Mouse (Mus musculus) cerebellum, postnatal 25 days (tissue): ENCODE measurements around the gene Nt5dc3.
A peak's percentile ranks its signal among the peaks of the same experiment; 100 is the strongest.

Experiments used
- DNase-seq, 2 experiments: peaks; one replicate each; pipeline ENCODE4 v3.0.0; 2021; ENCODE audit warnings: mixed read lengths in 2 of 2

Nt5dc3 gene

DNA sequence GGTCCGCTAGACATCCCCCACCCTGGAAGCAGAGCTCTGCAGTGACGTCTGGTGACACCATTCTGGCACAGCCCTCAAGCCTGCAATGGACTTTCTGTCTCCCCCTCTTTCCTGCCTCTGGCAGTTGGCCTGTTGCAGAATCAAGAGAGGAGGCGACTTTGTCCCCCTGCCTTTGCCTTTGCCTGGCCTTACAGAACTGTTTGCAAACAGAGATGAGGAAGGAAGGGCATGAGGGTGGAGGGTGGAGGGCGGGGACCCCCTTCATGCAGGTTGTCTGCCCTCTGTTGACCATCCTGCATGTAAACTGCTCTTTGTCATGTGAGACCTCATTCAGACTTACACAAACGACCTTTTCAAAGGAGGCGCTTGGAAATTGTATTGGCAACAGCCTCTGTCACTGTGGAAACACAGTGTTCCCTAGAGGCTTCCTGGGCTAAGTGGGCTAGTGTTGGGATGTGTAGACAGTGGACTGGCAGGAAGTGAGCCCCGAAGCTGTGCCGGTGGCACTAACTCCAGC is 40.9 kb downstream of the Nt5dc3 start:
- DNase-seq: no peak

DNA sequence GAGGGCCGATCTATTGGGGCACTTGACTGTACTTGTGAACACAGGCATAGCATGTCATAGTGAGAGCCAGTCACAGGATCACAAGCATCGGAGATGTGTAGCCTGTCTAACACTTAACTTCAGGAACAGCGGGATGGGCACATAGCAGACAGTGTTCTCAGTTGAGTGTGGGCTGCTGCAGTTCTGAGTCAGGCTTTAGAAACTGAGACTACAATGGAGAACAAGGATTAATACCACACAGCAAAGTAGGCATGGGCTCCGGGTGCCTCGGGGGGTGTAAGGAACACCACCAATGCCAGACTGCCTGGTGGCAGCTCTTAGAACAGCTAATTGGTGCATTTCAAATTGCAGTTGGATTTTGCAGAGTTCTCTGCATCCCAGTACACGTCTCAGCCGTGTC is 42.2 kb downstream of the Nt5dc3 start:
- DNase-seq: no peak

DNA sequence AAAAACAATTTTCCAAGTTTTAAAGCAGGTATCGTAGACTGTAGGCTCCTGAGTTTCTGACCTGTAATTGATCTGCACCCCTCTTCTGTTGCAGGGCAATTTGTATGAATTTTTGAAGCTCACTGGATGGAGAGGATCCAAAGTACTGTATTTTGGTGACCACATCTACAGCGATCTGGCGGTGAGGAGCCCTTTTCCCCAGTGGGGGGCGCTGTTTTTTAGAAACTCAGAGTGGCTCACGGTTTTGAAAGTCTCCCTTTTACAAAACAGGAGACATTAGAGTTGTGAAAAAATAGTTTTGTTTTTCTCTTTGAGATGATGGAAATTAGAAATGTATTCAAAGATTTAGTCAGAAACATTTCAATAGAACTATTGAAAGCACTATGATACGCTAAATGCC is 45.3 kb downstream of the Nt5dc3 start:
- DNase-seq: no peak

DNA sequence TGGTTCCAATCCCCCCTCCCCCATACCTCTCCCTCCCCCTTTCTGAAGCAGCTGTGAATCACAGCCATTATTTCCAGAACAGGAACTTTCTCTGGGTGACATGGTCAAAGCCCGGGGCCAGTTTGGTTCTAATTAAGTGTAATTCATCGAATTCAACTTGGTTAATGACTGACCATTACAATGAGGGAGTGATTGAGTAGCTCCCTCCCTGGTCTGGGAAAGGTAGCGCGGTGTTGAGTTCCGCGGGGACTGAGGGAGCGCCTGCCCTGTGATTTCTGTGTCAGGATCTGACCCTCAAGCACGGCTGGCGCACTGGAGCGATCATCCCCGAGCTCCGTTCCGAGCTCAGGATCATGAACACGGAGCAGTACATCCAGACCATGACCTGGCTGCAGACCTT is 46.1 kb downstream of the Nt5dc3 start:
- no peak for DNase-seq

DNA sequence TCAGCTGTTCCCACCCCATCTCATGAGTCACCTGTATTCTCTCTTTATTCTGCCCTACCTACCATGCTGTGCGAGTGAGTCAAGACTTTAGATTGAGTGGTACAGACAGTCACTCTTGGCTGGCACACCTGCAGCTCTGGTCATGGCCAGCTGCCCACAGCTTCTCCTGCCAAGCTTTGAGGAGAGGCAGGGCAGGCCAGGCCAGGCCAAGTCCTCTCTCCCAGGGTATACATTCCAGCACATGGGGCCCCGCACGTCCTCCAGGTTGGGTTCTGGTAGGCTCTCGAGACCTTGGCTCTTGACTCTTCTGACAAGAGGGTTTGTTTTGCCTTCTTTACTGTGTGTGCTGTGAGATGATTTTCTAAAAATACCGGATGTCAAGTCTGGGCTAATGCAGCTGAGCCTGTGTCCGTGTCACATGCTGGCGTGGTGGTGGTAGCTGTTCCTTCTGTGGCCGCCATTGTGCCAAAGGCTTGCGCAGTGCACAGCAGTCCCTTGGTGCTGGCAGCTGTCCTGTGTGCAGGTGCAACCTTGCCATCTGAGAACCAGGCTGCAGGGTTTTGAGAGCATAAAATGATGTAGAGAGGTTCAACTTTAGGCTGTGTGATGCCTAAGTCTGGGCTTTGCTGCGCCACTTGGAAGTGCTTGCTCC is 47.2 kb downstream of the Nt5dc3 start:
- DNase-seq: peak; percentile 83 to 89

DNA sequence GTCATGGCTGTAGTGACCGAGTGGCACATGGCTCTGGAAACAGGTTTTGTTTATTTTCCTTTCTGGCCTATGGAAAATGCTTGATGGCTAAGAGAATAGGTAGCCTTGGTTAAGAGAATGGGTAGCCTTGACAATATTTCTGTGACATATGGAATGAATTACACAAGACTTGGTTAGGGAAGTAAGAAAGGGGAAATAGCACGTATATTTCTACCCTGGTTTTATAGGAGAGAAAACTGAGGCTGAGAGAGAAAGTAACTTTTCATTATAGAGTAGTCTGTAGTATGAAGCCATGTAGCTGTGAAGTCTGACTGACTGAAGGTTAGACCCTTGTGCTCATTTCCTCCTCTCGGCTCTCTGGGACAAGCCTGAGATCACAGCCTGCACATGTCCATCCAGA is 48.1 kb downstream of the Nt5dc3 start:
- DNase-seq: no peak

DNA sequence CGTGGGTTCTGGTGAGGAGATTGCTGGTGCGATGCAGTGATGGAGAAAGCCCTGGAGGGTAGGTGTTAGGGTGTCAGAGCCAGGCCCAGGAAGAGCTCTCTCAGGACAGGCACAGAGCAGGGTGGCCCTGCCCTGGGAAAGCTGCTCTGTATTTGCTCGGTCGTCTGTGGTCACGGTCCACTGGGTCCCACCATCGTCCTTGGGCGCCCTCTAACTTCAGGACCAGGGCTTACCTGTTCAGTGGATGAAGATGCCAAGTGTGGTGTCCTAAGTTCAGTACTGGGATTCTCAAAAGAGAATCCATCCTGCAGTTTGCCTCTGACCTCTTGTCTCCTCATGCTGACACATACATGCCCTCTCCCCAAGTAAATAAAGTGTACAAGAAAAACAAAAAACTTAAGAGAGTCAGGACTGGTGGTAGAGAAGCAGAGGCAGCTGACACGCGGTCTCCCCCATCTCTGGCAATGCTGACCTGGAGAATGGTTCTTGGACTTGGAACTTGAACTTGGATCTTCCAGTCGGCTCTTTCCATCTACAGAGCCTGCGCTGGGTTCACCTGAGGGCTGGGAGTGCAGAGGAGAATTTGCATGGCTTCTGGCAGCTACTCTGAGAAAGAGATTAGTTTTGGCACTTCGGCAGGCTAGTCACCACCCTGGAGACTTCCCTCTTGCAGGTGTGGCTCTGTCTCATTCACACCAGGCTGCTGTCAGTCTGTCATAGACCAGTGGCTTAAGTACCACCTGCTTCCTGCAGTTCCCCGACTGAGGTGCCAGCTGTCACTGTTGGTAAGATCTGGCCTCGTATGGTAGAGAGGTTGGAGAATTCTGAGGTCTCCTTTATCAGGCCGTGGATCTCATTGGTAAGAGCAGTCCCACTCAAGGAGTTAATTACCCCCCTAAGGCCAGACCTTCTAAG is 49.7 kb downstream of the Nt5dc3 start:
- peak in 1 of 2 experiments; percentile 25 for DNase-seq

DNA sequence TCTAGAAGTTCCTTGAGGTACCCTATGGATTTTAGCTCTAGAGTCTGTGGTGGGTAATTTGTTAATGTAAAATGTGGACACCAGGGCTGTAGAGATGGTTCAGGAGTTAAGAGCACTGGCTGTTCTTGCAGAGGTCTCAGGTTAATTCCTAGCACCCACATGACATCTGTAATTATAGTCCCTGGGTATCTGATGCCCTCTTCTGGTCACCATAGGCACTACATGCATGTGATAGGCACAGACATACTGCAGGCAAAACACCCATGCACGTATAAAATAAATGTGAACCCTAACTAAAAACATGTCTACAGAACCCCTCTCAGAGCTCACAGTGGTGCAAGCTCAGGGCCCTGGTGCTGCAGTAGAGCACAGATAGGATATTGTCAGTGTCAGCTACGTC is 50.7 kb downstream of the Nt5dc3 start:
- DNase-seq: no peak

DNA sequence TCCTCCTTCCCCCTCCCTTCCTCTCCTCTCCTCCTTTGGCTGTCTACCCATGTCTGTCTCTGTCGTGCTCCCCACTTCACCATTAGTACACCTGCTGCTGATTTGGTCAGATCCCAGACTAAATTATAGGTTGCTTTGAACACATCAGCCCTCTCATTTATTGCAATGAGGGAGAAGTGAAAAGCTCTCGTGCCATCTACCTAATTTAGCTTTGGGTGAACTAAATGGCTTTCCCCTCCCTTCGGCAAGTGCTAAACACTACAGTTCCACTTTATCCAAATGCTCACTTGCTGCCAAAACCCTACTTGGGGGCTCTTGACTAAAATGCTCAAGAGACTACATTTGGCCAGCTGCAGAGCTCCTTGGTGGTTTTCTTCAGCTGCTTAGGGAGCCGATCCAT is 58.0 kb downstream of the Nt5dc3 start:
- DNase-seq: no peak

DNA sequence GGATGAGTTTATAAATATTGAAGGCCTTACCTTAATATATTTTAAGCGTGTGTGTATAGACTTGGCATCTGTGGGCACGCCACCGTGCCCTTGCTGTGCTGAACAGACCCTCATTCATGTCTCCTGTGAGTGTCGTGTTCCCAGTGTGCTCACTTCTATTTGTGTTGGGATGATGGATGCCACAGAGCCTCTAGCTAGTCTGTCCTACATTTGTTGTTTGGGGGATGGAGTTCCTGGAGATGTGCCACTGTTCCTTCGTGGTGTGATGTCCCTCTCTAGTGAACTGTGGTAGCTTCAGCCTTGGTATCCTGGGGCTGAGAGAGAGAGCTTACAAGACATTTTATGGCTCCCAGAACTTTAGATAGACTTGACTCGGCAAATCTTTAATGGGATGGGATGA is 60.0 kb downstream of the Nt5dc3 start:
- no peak for DNase-seq

DNA sequence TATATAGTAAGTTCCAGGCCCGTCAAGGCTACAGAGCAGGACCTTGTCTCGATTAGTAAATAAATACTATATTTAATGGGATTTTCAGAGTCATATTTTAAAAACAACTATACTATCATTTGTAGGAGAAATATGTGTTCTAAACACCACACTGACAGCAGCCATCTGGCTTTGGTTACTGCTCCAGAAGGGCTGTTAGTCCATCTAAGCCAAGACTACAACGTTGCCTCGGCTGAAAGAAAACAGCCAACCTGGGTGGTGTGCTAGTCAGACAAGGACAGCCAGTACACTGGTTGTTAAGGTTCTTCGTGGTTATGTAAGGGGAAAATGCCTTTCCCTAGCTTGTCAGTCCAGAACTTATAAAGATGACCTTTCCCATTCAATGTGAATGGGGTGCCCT is 63.9 kb downstream of the Nt5dc3 start:
- DNase-seq: no peak

DNA sequence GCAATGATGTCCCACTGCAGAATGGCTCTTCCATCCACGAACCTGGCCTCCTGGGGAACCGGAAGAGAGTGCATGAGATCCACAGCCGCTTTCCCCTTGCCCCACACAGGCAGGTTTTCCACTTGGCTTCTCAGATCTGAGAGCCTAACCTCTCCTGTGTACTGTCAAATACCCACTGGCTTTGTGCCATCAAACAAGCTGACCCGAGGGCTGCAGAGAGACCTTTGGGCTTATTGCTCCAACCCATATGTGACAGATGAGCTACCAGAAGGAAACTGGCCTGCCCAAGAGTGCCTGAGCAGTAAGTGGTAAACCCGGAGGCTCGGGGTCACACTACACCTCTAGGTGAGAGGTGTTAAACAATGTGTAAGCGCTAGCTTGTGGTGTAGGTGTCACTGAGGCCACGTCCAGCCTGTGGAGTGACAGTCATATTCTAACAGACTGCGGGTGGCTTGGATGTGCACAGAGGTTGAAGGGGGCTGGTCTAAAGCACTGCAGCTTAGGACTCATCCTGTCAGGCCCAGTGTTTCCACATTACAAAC is 68.2 kb downstream of the Nt5dc3 start:
- DNase-seq: no peak

DNA sequence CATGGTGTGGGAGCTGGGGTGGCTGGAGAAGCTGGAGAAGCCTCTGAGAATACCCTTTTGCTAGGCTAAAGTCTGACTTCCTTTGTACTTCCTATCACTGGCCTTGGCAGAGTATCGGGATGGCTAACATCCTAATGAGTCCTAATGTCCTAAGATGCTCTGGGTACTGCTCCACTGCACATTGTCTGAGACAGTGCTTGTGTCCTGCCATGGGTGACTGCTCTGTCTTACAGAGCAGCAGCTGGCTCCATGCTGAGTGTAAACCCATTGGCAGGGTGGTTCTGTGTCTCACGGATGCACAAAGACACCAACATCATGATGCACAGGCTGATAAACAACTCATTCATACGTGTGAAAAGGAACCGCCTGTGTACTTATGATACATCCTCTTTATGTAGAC is 70.3 kb downstream of the Nt5dc3 start:
- no peak for DNase-seq

DNA sequence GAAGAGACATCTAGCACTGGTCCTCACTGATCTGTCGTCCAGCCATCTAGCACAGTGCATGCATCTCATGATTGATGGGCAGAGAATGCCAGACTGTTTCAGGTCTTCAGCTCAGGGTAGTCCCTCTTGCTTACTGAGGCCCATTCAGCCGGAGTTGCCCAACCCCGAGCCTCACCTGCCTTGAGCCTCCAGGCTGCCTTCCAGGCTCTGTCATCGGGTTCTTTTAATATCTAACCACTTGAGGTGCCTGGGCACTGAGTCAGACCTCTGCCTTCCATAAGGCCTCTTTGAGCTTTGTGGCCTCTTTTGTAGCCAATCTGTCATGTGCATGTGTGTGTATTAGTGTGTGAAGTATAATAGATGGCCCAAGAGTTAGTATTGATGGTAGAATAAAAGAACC is 70.7 kb downstream of the Nt5dc3 start:
- no peak for DNase-seq

DNA sequence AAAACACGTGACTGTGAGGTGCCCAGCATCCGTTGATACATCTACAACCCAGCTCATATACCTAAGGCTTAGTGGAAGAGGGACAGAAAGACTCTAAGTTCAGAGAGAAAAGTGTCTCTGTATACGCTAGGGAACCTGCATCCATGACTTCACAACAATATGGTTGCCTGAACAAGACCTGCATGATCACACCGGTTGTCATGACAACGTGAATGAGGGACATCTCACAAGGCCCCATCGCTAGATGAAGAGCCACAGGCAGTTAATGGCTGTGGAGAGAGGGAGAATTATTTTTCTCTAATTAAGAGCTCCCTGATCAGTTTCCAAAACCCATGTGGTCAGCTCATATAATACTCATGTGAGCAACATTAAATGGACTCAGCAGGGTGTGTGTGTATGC is 73.4 kb downstream of the Nt5dc3 start:
- DNase-seq: no peak

DNA sequence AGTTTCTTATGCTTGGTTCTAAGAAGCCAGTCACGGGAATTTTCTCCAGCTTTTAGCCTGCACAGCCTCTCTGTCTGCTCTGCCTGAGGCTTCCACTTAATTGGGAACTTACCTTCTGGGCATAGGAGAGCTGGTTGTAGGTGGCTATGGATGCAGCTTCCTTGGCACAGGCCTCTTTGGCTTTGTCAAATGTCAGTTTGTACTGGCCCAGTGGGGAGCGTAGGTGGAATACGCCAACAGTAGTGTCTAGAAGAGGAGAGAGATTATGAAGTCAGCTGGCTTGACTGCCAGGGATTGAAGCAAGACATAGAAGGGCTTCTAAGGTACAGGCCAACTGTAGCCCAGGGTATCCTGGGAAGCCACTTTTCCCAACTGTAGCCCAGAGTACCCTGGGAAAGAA is 74.6 kb downstream of the Nt5dc3 start:
- no peak for DNase-seq

DNA sequence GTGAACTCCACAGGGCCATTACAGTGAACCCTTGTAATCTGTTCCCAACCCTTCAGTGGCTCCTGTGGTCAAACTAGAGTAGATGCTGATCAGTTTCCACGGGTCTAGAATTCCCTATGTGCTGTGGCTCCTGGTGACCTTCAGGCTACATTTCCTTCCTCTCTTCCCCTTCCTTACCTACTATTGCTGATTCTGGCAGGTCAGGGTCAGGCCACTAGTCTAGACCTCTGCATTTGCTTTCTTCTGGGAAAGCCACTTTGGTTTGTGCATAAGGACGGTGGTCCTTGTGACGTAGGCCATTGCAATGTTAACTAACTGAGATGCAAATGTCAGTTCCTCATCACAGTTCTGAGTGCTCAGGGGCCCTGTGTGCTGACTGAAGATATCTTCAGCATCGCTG is 81.6 kb downstream of the Nt5dc3 start:
- no peak for DNase-seq

DNA sequence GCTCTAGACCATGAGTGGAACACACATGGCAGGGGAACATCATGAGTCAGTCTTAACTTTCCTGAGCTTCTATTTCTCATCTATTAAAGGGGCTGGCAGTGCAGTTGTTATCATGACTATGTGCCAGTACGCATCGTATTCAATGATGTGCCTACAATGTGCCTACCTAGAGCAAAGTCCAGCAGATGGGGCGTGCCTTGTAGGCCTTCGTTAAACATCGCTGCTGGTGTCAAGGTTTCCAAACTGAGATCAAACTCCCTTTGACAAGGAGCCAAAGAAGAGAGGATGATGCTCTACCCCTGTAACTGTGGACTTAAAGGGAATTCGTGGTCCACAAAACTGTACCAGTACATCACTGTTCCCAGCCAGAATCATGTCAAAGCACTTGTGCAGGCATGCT is 83.7 kb downstream of the Nt5dc3 start:
- DNase-seq: no peak

DNA sequence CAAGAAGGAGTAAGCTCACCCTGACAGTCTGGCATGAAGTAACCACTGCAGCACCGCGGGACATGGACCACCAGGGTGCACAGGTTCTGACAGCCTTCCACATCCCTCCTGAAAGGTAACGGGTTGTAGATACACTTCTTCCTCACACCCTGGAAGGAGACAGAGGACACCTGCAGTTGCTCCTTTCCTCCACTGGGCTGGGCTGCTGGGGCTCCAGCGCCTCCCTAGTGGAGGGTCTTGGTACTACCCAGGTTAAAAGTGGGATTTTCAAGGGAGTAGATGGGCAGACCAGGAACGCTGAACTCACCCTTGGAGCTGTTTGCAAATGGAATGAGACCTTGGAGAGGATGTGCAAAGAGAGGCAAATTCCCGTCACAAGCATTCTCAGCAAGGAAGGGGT is 84.6 kb downstream of the Nt5dc3 start:
- no peak for DNase-seq

DNA sequence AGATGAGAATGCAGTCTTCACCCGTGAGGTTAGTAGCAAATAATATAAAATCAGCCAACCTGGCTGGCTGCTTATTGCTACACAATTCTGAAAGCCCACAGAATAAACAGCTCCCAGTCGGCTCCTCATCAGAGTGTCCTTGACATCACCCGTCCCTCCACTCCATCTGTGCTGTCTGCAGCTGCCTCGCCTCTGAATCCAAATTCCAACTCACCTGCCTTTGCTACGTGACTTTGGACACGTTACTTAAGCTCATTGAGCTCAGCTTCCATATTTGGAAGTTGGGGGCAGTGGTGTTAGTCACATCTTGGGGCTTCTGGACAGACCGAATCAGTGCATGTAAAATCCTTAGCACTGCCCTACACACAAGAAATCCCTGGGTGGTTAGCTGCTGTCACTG is 93.3 kb downstream of the Nt5dc3 start:
- no peak for DNase-seq

DNA sequence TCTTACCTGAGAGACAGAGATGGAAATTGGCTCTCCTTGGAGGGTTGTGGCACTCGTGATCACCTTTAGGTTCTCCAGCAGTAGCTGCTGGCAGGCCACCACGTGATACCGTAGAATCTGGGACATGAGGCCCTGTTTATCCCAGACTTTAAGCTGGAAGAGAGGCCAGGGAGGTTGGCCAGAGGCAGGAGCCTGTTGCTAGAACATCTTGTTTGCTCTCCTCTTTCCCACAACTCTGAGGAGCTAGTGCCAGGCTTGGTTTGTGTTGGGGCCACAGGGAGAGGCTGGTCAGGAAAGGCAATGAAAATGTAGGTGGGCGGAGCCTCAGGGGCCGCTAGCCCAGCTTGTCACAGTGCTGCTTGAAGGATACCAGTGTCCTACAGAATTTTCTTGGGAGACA is 93.8 kb downstream of the Nt5dc3 start:
- no peak for DNase-seq

DNA sequence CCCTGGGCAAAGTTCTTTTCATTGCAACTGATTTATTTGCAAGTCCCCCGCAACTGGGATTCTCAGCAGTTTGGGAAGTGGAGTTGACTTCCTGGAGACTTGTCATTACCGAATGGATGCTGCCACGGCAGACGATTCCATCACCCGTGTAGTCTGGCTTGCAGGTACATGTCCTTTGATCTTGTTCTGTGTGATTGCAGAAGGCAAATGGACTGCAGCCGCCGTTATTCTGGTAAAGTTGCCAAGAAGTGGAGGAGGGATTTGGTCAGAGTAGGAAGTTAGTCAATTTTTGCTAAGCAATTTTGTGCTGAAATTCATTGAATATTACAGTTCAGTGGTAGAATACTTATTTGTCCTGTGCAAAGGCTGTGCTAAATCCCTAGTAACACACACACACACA is 99.9 kb downstream of the Nt5dc3 start:
- no peak for DNase-seq

DNA sequence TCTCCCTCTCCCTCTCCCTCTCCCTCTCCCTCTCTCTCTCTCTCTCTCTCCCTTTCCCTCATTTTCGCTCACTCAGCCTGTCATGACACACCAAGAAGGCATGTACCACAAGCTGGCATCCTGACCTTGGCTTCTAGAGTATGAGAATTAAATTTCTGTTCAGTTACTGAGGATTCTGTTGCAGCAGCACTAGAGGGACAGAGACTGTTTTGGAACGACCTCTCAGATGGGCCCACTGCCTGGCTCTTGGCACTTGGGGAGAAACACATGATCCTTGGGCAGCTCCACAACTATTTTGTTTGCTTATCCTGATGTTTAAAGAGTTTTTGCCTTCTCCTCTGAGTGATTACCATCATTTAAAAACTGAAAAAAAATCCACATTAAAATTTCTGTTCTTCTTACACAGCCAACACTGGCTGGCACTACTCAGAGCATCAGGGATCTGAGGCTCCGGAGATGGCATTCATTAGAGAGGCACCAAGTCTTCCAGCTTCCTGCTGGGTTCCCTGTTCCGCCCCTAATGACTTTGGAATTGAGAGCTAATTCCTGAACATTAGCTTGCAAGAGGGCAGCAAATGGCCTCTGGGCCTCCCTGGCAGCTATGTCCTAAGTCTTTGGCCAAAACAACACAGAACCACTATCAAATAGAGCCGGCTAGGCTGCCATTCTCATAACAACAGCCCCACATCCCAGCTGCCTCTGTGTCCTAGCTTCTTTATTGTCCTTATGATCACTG is 101.4 kb downstream of the Nt5dc3 start:
- peak; percentile 31 to 57 for DNase-seq
